Mouse (Mus musculus): Measurements from ENCODE around the gene Ms4a4b. TPM values are rescaled to one million over a fixed set of nuclear protein-coding genes. Genes with fewer than 3 reads are reported as not detected.
"Not testable (repeated sequence)": the region's sequence is repeated elsewhere in the genome, so short reads cannot be mapped to it uniquely, and the experiment has no call there.

Gene Ms4a4b
- 0.09 TPM in 1 of 2 replicates, not detected in the other for polyA plus RNA-seq (2015; fragmentation: Nextera tagmentation; extraction: Ambion mirVana)

GRCm38 (mm10) chr19:11443338-11443737, at the start of gene Ms4a4b:
Gene Ms4a4b (plus strand): TSS chr19:11443553.
- Histone ChIP-seq H3K4me3 (no peak within 1 kb of the TSS), H3K4me2 (no peak within 1 kb of the TSS), H3K4me1 (replicated peaks) (no peaks in the 10 kb centered on the region), H3K27ac (replicated peaks) (no peak within 1 kb of the TSS), H3K36me3 (no peaks in the 10 kb centered on the region), H3K9me3 (no peaks in the 10 kb centered on the region), H3K27me3 (no peaks in the 10 kb centered on the region), H3K9ac (no peak within 1 kb of the TSS)
- no peak for ATAC-seq (ENCODE audit: low FRiP score, low read depth)

GRCm38 (mm10) chr19:11395769-11396168, 47.6 kb upstream of the Ms4a4b start:
- Histone ChIP-seq H3K36me3 (no peaks in the 10 kb centered on the region), H3K4me1 (replicated peaks) (no peaks in the 10 kb centered on the region), H3K27ac (replicated peaks) (no peak overlapping the region), H3K4me3 (no peak overlapping the region), H3K9ac (no peak overlapping the region), H3K27me3 (no peaks in the 10 kb centered on the region), H3K9me3 (no peaks in the 10 kb centered on the region), H3K4me2 (no peak overlapping the region)
- no peak for ATAC-seq (ENCODE audit: low FRiP score, low read depth)

- no peaks in the 10 kb centered on the region for H3K9me3 ChIP-seq
- WGBS = 95% methylated on average over 3 of the region's 3 CpGs
- H3K4me3 ChIP-seq = no peak within 1 kb of the TSS
- H3K9ac ChIP-seq = no peak within 1 kb of the TSS
- no peak within 1 kb of the TSS for H3K27ac ChIP-seq (replicated peaks)
- no peaks in the 10 kb centered on the region for H3K4me1 ChIP-seq (replicated peaks)
- ATAC-seq (ENCODE audit: low FRiP score, low read depth) = no peak
- H3K4me2 ChIP-seq = no peak within 1 kb of the TSS
- H3K27me3 ChIP-seq = no peaks in the 10 kb centered on the region
- H3K36me3 ChIP-seq = no peaks in the 10 kb centered on the region
These were observed 38.8 kb upstream of the Ms4a4b start, which contains the start of gene Ms4a4c for GRCm38 (mm10) chr19:11404527-11404926. Gene Ms4a4c (plus strand): TSS chr19:11404770.

DNA sequence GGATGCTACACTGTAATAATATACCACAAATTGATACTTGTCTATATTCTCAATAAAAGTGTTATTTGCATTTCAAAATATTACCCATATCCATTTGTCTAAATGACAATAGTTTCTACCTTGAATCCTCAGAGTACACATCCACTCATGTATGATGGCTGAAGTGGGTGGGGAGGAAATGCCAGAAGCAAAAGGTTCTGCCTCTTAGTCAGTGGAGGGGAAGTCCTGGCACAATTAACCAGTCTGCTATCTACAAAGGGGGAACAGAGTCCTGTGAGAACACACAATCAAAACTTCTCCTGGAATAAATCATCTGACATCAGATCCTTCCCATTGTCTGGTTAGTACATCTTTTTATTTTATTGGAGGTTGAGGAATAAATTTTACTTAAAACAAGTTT, 35.9 kb upstream of the Ms4a4b start:
- H3K4me2 ChIP-seq = no peak overlapping the region
- H3K27ac ChIP-seq (replicated peaks) = no peak overlapping the region
- H3K4me1 ChIP-seq (replicated peaks) = no peaks in the 10 kb centered on the region
- H3K9me3 ChIP-seq = no peaks in the 10 kb centered on the region
- ATAC-seq (ENCODE audit: low FRiP score, low read depth) = no peak
- H3K27me3 ChIP-seq = no peaks in the 10 kb centered on the region
- H3K36me3 ChIP-seq = no peaks in the 10 kb centered on the region
- no peak overlapping the region for H3K4me3 ChIP-seq
- H3K9ac ChIP-seq = no peak overlapping the region

DNA sequence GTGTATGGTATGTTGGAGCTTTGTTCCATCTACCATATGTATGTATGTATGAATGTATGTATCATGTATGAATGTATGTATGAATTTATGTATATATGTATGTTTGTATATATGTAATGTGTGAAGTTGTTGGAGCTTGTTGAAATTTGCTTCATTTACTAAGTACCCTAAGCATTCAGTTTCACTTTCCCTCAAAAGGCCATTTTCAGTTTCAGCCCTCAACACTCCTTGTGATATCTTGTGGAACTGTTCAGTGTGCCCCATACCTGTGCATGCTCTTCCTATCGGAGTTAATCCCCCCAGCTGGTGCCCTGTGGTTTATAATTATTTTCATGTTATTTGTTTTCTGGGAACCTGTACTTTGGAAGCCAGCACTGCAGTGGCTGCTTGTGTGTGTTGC, 34.8 kb upstream of the Ms4a4b start:
- H3K4me1 ChIP-seq (replicated peaks) = no peaks in the 10 kb centered on the region
- H3K4me3 ChIP-seq = no peak overlapping the region
- H3K36me3 ChIP-seq = no peaks in the 10 kb centered on the region
- no peak overlapping the region for H3K4me2 ChIP-seq
- no peaks in the 10 kb centered on the region for H3K27me3 ChIP-seq
- no peak overlapping the region for H3K27ac ChIP-seq (replicated peaks)
- H3K9ac ChIP-seq = no peak overlapping the region
- H3K9me3 ChIP-seq = no peaks in the 10 kb centered on the region
- 93% methylated on average over 1 of the region's 1 CpGs for WGBS
- no peak for ATAC-seq (ENCODE audit: low FRiP score, low read depth)

DNA sequence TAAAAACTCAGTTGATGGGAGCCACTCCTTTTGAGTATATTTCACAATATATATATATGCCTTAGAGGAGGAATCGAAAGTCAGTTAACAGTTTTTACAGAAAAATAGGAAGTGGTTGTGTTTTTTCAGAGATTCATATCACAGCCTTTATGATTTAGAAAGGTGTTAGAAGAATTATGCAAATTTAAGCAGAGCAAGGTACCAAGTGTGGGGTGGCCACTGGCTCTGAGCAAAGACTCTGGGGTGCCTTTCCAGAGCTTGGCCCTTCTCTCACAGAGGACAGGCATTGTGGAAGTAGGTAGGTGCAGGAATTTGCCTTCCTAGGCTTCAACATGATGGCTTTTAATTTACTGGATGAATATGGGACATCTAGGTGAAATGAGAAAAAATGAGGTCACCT, 31.7 kb upstream of the Ms4a4b start:
- Histone ChIP-seq H3K4me2 (no peak overlapping the region), H3K27me3 (no peaks in the 10 kb centered on the region), H3K9ac (no peak overlapping the region), H3K9me3 (no peaks in the 10 kb centered on the region), H3K4me1 (replicated peaks) (no peaks in the 10 kb centered on the region), H3K27ac (replicated peaks) (no peak overlapping the region), H3K36me3 (no peaks in the 10 kb centered on the region), H3K4me3 (no peak overlapping the region)
- WGBS = 93% methylated on average over 1 of the region's 1 CpGs
- ATAC-seq (ENCODE audit: low FRiP score, low read depth) = no peak

- Histone ChIP-seq H3K4me2 (no peak overlapping the region), H3K36me3 (no peaks in the 10 kb centered on the region), H3K4me1 (replicated peaks) (no peaks in the 10 kb centered on the region), H3K4me3 (no peak overlapping the region), H3K9ac (no peak overlapping the region), H3K9me3 (no peaks in the 10 kb centered on the region), H3K27ac (replicated peaks) (no peak overlapping the region), H3K27me3 (no peaks in the 10 kb centered on the region)
- no peak for ATAC-seq (ENCODE audit: low FRiP score, low read depth)
- 91% methylated on average over 1 of the region's 1 CpGs for WGBS
These were observed 29.3 kb upstream of the Ms4a4b start for GRCm38 (mm10) chr19:11414084-11414483.

DNA sequence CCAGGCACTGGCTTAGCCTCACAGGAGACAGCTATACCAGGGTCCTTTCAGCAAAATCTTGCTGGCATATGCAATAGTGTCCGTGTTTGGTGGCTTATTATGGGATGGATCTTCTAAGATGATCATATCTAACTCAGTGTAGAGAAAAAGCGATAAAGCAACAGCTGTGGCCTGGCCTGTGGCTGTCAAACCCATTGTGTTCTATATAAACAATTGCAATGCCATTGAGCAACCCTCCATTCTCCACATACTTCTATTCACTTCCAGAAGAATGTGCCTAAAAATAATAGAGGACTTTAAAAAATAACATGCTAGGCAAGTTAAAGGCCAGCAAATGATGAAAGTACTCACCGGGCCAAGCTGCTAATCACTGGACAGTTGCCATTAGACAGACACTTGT, 27.8 kb upstream of the Ms4a4b start:
- H3K4me1 ChIP-seq (replicated peaks) = no peaks in the 10 kb centered on the region
- H3K9me3 ChIP-seq = no peaks in the 10 kb centered on the region
- no peak overlapping the region for H3K9ac ChIP-seq
- 79% methylated on average over 3 of the region's 3 CpGs for WGBS
- H3K4me3 ChIP-seq = no peak overlapping the region
- no peak overlapping the region for H3K27ac ChIP-seq (replicated peaks)
- no peak for ATAC-seq (ENCODE audit: low FRiP score, low read depth)
- no peaks in the 10 kb centered on the region for H3K36me3 ChIP-seq
- no peak overlapping the region for H3K4me2 ChIP-seq
- H3K27me3 ChIP-seq = no peaks in the 10 kb centered on the region

GRCm38 (mm10) chr19:11418865-11419264, 24.5 kb upstream of the Ms4a4b start:
- H3K4me2 ChIP-seq; H3K9ac ChIP-seq; H3K4me3 ChIP-seq; H3K9me3 ChIP-seq; ATAC-seq (ENCODE audit: low FRiP score, low read depth); H3K27ac ChIP-seq (replicated peaks); H3K27me3 ChIP-seq; H3K4me1 ChIP-seq (replicated peaks); H3K36me3 ChIP-seq: not testable (repeated sequence)
- WGBS = 79% methylated on average over 3 of the region's 3 CpGs

DNA sequence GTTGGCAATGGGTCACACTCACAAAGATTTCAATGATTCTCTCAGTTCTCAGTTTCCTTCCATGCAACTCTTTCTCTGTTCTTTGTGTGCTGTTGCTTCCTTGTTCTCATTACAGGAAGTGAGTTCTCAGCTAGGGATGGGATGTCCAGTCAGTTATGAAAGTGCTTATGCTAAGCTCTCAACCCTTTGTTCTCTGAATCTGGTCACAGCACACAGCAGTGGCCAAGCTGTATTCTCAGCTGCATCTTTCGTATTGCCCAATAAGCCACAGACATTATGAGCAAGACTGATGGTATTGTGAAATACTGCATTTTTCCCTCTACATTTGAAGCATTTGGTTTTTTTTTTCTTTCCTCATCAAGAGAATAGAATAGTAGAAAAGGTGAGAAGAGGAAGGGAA, 12.1 kb upstream of the Ms4a4b start:
- H3K9me3 ChIP-seq; H3K27ac ChIP-seq (replicated peaks); ATAC-seq (ENCODE audit: low FRiP score, low read depth); H3K36me3 ChIP-seq; H3K27me3 ChIP-seq; H3K9ac ChIP-seq; H3K4me1 ChIP-seq (replicated peaks); H3K4me2 ChIP-seq; H3K4me3 ChIP-seq: not testable (repeated sequence)
- WGBS = 94% methylated on average over 1 of the region's 1 CpGs

DNA sequence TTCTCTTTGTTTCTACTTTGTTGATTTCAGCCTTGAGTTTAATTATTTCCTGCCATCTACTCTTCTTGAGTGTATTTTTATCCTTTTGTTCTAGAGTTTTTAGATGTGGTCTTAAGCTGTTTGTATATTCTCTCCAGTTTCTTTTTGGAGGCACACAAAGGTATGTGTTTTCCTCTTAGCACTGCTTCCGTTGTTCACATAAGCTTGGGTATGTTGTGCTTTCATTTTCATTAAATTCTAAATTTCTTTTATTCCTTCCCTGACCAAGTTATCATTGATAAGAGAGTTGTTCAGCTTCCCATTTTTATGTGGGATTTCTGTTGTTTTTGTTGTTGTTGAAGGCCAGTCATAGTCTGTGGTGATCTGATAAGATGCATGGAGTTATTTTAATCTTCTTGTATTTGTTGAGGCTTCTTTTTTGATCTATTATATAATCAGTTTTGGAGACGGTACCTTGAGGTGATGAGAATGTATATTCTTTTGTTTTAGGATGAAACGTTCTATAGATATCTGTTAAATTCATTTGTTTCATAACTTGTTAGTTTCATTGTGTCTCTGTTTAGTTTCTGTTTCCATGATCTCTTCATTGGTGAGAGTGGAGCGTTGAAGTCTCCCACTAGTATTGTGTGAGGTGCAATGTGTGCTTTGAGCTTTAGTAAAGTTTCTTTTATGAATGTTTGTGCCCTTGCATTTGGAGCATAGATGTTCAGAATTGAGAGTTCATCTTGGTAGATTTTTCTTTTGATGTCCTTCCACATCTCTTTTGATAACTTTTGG, 8.1 kb upstream of the Ms4a4b start:
- no peaks in the 10 kb centered on the region for H3K36me3 ChIP-seq
- H3K4me1 ChIP-seq (replicated peaks) = no peaks in the 10 kb centered on the region
- H3K4me2 ChIP-seq = no peak overlapping the region
- no peak overlapping the region for H3K27ac ChIP-seq (replicated peaks)
- H3K9ac ChIP-seq = no peak overlapping the region
- ATAC-seq (ENCODE audit: low FRiP score, low read depth) = no peak
- WGBS = 88% methylated on average over 4 of the region's 4 CpGs
- H3K27me3 ChIP-seq = no peaks in the 10 kb centered on the region
- no peak overlapping the region for H3K4me3 ChIP-seq
- H3K9me3 ChIP-seq = no peaks in the 10 kb centered on the region

DNA sequence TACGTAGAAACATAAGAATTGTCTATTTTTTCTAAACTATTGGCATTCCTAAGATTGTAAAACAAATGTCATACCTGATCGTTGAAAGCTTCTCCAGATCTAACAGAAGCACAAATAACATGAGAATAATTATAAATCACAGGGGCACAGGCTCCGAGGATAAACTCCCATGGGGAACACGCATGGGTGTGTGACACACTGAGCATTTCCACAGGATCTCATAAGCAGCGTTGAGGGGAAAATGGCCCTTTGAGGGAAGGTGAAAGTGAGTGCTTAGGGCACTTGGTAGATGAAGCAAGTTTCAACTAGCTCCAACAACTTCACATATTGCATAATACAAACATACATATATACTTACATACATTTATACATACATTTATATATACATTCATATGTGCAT, 611 bp downstream of the Ms4a4b start:
- Histone ChIP-seq H3K4me2 (no peak overlapping the region), H3K9ac (no peak overlapping the region), H3K36me3 (no peaks in the 10 kb centered on the region), H3K4me3 (no peak overlapping the region), H3K4me1 (replicated peaks) (no peaks in the 10 kb centered on the region), H3K27me3 (no peaks in the 10 kb centered on the region), H3K9me3 (no peaks in the 10 kb centered on the region), H3K27ac (replicated peaks) (no peak overlapping the region)
- ATAC-seq (ENCODE audit: low FRiP score, low read depth) = no peak
- 86% methylated on average over 5 of the region's 5 CpGs for WGBS

DNA sequence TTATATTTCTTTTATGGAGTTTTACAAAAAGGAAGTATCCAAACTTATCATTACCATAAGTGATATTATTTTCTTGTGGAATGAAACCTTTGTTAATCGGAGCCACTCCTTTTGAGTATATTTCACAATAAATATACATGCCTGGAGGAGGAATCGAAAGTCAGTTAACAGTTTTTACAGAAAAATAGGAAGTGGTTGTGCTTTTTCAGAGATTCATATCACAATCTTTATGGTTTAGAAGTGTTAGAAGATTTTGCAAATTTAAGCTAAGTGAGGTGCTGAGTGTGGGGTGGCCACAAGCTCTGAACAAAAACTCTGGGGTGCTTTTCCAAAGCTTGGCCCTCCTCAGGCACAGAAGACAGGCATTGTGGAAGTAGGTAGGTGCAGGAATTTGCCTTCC, 3.9 kb downstream of the Ms4a4b start:
- no peaks in the 10 kb centered on the region for H3K36me3 ChIP-seq
- H3K27me3 ChIP-seq = no peaks in the 10 kb centered on the region
- WGBS = 92% methylated on average over 2 of the region's 2 CpGs
- H3K4me1 ChIP-seq (replicated peaks) = no peaks in the 10 kb centered on the region
- no peak overlapping the region for H3K4me2 ChIP-seq
- no peak overlapping the region for H3K4me3 ChIP-seq
- ATAC-seq (ENCODE audit: low FRiP score, low read depth) = no peak
- no peak overlapping the region for H3K27ac ChIP-seq (replicated peaks)
- no peak overlapping the region for H3K9ac ChIP-seq
- no peaks in the 10 kb centered on the region for H3K9me3 ChIP-seq

Data from hindbrain, embryonic 15.5 days (tissue).